Mouse (Mus musculus) E14TG2a.4 (cell line): ENCODE results near the gene Cd300lf.

Source experiments
- CTCF ChIP-seq: conservative IDR thresholded peaks from 2 replicates; pipeline ENCODE4 v1.5.1; 2014; ENCODE audit warnings: low read length
- NANOG ChIP-seq: IDR thresholded peaks from 2 replicates; pipeline ENCODE4 v1.6.1; 2014; ENCODE audit warnings: borderline replicate concordance, low read length, mixed read lengths
- POU5F1 ChIP-seq: IDR thresholded peaks from 2 replicates; pipeline ENCODE4 v1.6.1; 2014; ENCODE audit warnings: low read length, borderline replicate concordance

DNA sequence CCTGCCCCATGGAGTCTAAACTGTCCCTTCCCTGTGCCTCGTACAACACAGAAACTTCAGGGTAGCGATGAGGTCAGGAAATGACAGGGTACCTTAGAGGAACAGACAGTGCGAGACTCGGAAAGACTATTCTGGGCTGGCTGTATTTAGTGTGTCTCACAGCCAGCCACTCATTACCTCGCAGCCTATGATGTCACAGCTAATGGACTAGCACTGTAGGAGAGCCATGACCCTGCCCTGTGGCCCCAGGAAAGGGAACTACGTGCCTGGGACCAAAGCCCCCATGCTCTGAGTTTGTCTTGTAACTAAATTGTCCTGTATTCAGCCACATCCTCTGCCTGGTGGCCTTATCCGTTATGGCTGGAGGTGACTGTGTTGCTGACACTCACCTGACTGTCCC, 58.4 kb downstream of the Cd300lf start:
- TF ChIP-seq CTCF = no peak
- no peak for TF ChIP-seq NANOG
- no peak for TF ChIP-seq POU5F1
